Mouse (Mus musculus): Measurements from ENCODE around the gene Tmem63b. TPM values are rescaled to one million over a fixed set of nuclear protein-coding genes. Genes with fewer than 3 reads are reported as not detected.
"Not testable (repeated sequence)": the region's sequence is repeated elsewhere in the genome, so short reads cannot be mapped to it uniquely, and the experiment has no call there.

Tmem63b gene
- total RNA-seq, 2 experiments from 2014 or later, result 176 to 191 TPM

- DNase-seq (ENCODE audit: extremely low spot score in 1 of 2, low spot score in 1 of 2), result no peak
These were observed 57.5 kb downstream of the Tmem63b start for GRCm38 (mm10) chr17:45628885-45629855.

- DNase-seq (ENCODE audit: extremely low spot score in 1 of 2, low spot score in 1 of 2), result no peak
These were observed 58.5 kb downstream of the Tmem63b start for GRCm38 (mm10) chr17:45628160-45628559.

- DNase-seq (ENCODE audit: extremely low spot score in 1 of 2, low spot score in 1 of 2), result peak; percentile 20 to 64
These were observed 60.0 kb downstream of the Tmem63b start for GRCm38 (mm10) chr17:45626577-45627134.

GRCm38 (mm10) chr17:45623425-45623824 is 63.3 kb downstream of the Tmem63b start:
- not testable (repeated sequence) for DNase-seq (ENCODE audit: extremely low spot score in 1 of 2, low spot score in 1 of 2)

GRCm38 (mm10) chr17:45619386-45620256 is 67.1 kb downstream of the Tmem63b start:
- no peak for DNase-seq (ENCODE audit: extremely low spot score in 1 of 2, low spot score in 1 of 2)

GRCm38 (mm10) chr17:45618941-45619385 is 67.7 kb downstream of the Tmem63b start:
- DNase-seq (ENCODE audit: extremely low spot score in 1 of 2, low spot score in 1 of 2), result no peak

GRCm38 (mm10) chr17:45617655-45618054 is 69.0 kb downstream of the Tmem63b start:
- DNase-seq (ENCODE audit: extremely low spot score in 1 of 2, low spot score in 1 of 2), result no peak

- no peak for DNase-seq (ENCODE audit: extremely low spot score in 1 of 2, low spot score in 1 of 2)
These were observed 70.0 kb downstream of the Tmem63b start for GRCm38 (mm10) chr17:45616679-45617078.

- no peak for DNase-seq (ENCODE audit: extremely low spot score in 1 of 2, low spot score in 1 of 2)
These were observed 70.6 kb downstream of the Tmem63b start for GRCm38 (mm10) chr17:45616046-45616650.

- DNase-seq (ENCODE audit: extremely low spot score in 1 of 2, low spot score in 1 of 2), result no peak
These were observed 73.8 kb downstream of the Tmem63b start for GRCm38 (mm10) chr17:45612921-45613320.

GRCm38 (mm10) chr17:45612008-45612407 is 74.7 kb downstream of the Tmem63b start:
- no peak for DNase-seq (ENCODE audit: extremely low spot score in 1 of 2, low spot score in 1 of 2)

Other genes with a start within 250 kb of the Tmem63b start
- gene Spats1, start 211.5 kb downstream of the Tmem63b start, total RNA-seq (2021), result 1 to 10 TPM; 4.3 to 5.5 TPM
- 10 to 100 TPM; 21.6 to 22.7 TPM for gene Aars2, start 180.1 kb downstream of the Tmem63b start, total RNA-seq (2021)
- gene Tcte1, start 163.5 kb downstream of the Tmem63b start, total RNA-seq (2021), result 1 to 10 TPM in 1 of 2 experiments, under 1 TPM in 1; 0.74 to 1.2 TPM
- gene Tmem151b, start 137.2 kb downstream of the Tmem63b start, total RNA-seq (2021), result 100 to 1,000 TPM; 113 to 114 TPM
- gene Nfkbie, start 131.2 kb downstream of the Tmem63b start, total RNA-seq (2021), result 1 to 10 TPM; 2.6 to 3.2 TPM
- gene Slc35b2, start 123.0 kb downstream of the Tmem63b start, total RNA-seq (2021), result 10 to 100 TPM; 36.1 to 38.7 TPM
- 1,000 to 10,000 TPM; 1,671 to 1,815 TPM for gene Hsp90ab1, start 113.6 kb downstream of the Tmem63b start, total RNA-seq (2021)
- gene Slc29a1, start 87.3 kb downstream of the Tmem63b start, total RNA-seq (2021), result 10 to 100 TPM; 19.0 to 19.9 TPM
- gene Mymx, start 84.8 kb downstream of the Tmem63b start, total RNA-seq (2021), result not detected
- gene Capn11, start 27.6 kb downstream of the Tmem63b start, total RNA-seq (2021), result under 1 TPM; 0.19 to 0.20 TPM
- gene Mrpl14, start 583 bp downstream of the Tmem63b start, total RNA-seq (2021), result 10 to 100 TPM; 40.0 to 40.9 TPM
- gene 1600014C23Rik, start 46.9 kb upstream of the Tmem63b start, total RNA-seq (2021), result under 1 TPM in 1 of 2 experiments, not detected in 1; 0.59 TPM

Measured in layer of hippocampus, postnatal 25 days (tissue).